Mouse (Mus musculus): ENCODE data around the gene Map4. TPM values are rescaled to one million over a fixed set of nuclear protein-coding genes. Genes with fewer than 3 reads are reported as not detected.
"Not testable (repeated sequence)": the region's sequence is repeated elsewhere in the genome, so short reads cannot be mapped to it uniquely, and the experiment has no call there.

The Map4 gene
- total RNA-seq, 2 experiments from 2014 or later, result 375 to 386 TPM

DNA sequence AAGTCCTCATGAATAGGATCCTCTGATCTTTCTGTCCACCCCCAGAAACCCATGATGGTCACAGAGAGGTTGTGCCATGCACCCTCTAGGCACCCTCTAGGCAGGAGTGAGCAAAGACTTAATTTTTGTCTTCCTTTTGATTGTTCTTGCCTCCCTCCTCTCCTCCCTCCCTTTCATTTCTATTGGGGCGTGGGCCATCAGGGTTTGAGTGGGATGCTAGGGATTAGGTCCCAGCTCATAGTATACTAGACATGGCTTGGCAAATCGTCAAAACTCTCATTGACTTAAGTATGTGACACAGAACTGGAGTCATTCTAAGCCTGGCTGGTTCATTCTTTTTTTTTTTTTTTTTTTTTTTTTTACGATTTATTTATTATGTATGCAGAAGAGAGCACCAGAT is 123.5 kb downstream of the Map4 start:
- no peak for DNase-seq (ENCODE audit: low spot score in 2 of 2)

DNA sequence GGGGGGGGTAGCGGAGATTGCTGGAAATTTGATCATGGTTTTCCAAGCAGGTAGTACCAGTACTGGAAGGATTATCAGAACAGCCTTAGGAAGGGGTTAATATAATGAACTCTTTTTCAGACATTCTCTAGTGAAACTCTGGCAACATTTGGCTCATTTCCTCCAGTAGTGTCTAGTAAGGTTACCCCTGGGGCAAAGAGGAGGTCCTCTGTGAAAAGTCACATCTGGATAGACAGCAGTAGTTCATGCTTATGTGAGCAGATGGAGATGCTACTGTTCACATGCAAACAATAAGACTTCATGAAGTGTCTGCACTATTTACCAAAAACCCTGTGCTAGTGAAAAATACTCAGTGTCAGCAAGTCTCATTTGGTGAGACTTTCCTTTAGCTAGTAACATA is 125.9 kb downstream of the Map4 start:
- DNase-seq (ENCODE audit: low spot score in 2 of 2), result no peak

DNA sequence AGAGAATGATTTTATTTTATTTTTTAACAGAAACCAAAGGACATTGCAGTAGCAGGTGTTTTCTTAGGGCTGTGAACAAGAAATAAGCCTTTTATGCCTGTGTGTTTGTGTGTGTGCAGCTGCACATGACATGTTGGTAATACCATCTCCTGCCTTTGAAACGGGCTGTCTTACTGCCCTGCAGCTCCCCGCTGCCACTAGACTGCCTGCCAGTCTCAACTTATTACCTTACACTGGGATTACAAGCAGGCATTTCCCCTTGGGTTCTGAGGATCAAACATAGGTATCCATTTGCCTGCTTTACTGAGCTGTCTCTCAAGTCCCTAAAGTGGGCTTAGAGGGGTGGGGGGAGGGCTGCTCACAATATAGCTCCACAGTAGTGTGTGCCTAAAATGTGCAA is 129.5 kb downstream of the Map4 start:
- DNase-seq (ENCODE audit: low spot score in 2 of 2), result no peak

DNA sequence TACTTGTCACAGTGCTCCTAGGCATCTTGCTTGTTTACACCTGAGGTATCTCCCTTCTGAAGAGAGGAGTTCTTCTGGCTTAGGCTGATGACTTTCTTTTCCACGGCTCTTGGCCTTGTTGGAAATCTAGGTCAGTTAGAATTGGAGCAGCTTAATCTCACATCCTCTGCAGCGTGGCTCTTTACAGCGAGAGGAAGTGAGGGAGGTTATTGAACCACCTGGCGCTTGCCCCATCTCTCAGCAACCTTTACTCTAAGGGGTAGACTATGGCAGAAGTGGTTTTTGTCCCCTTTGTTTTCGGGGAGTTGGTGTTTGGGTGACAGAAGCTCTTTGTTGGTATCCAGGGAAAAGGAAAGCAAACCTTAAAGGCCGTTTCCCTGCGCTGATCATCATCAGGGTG is 131.1 kb downstream of the Map4 start:
- DNase-seq (ENCODE audit: low spot score in 2 of 2), result no peak

DNA sequence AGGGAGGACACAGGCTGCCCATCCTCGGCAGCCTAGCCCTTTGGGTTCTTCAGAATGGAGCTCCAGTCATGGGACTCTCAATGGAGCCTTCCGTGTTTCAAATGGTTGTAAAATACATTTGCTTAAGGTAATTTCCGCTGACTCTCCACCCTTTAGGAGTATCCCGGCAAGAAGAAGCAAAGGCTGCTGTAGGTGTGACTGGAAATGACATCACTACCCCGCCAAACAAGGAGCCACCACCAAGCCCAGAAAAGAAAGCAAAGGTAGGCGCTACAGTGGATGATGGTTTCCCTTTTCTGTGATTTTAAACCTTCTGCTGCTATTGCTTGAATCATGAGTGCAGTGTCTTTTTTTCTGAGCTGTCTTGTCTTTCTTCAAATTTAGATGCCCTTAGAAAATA is 131.6 kb downstream of the Map4 start:
- DNase-seq (ENCODE audit: low spot score in 2 of 2), result no peak

DNA sequence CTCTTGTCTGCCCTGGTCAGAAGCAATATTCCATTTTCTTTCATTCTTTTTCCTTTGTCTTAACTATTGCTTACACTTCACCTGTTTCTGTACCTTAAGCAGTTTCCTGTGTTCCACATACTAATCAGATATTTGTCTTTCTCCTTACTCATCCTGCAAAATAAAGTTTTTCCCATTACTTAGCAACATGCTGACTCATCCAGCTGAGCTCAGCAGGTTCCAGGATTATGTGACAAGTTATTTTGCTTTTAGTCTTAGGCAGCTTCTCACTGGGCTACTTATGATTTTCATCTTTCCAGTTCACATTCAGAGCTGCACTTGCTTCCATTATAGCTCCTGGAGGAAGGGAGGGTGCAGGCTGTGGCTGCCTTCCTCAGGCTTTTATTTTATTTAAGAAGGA is 133.4 kb downstream of the Map4 start:
- DNase-seq (ENCODE audit: low spot score in 2 of 2), result no peak

DNA sequence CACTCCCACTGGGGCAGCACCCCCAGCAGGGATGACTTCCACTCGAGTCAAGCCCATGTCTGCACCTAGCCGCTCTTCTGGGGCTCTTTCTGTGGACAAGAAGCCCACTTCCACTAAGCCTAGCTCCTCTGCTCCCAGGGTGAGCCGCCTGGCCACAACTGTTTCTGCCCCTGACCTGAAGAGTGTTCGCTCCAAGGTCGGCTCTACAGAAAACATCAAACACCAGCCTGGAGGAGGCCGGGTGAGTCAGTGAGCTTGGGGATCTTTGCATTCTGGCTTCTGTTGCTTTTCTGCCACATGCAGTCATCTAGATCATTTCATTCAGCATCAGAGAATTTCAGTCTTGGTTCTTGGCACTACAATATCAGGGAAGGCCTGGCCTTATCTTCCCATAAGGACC is 137.5 kb downstream of the Map4 start:
- DNase-seq (ENCODE audit: low spot score in 2 of 2), result no peak

DNA sequence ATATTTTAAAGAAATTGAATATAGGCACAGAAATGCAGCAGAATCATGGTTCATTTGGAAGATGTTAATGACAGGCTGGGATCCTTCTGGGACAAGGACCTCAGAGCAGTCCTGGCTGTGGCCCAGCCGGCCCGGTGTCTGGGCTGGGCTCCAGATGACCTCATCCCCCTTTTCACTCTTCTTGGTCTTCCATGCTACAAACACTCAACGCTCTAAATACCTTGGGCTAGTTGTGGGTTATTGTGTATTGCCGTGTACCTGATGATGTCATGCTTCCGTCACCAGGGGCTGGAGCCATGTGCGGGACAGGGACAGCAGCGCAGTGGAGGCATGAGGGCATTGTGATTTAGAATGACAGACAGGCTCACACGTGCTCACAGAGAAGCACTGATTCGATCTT is 139.1 kb downstream of the Map4 start:
- DNase-seq (ENCODE audit: low spot score in 2 of 2), result no peak

DNA sequence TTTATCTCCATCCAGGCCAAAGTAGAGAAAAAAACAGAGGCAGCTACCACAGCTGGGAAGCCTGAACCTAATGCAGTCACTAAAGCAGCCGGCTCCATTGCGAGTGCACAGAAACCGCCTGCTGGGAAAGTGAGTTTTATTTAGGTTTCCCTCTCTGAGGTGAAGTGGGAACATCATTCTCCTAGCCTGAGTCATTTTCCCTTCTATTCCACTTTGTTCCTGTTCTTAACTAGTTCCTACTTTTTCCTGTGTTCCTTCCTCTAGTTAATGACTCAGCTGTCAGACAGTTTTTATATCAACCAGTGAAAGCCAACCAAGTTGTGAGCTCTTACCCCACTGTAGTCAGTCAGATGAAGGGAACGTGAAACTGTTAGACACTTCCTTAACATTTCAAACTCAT is 139.8 kb downstream of the Map4 start:
- no peak for DNase-seq (ENCODE audit: low spot score in 2 of 2)

DNA sequence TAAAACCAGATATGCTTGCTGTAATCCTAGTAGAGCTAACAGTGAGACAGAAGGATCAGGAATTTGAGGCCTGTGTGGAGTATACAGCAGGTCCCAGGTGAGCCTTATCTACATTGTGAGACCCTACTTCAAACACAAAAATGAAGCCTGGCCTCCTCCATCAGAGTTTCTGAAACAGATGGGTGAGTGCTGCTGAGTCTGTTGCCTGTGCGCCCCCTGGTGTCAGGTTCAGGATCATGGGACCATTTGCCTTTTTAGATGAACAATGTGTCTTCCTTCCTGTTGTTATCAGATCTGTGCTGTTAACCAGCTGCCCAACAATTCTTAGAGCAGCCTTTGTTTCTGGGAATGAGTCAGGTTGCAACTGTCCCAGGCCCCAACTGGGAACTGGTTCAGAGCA is 140.6 kb downstream of the Map4 start:
- peak; percentile 88 to 89 for DNase-seq (ENCODE audit: low spot score in 2 of 2)

DNA sequence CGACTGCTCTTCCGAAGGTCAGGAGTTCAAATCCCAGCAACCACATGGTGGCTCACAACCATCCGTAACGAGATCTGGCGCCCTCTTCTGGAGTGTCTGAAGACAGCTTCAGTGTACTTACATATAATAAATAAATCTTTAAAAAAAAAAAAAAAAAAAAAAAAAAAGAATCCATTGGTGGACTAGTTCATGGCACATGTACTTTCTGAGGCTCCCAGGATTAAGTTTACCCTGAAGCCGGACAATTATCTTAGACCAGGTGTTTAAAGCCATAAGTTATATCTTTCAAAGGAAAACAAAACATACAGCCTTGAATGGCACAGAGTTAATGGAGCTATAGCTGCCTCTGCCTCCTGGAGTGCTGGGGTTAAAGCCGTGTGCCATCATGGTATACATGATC is 145.2 kb downstream of the Map4 start:
- not testable (repeated sequence) for DNase-seq (ENCODE audit: low spot score in 2 of 2)

DNA sequence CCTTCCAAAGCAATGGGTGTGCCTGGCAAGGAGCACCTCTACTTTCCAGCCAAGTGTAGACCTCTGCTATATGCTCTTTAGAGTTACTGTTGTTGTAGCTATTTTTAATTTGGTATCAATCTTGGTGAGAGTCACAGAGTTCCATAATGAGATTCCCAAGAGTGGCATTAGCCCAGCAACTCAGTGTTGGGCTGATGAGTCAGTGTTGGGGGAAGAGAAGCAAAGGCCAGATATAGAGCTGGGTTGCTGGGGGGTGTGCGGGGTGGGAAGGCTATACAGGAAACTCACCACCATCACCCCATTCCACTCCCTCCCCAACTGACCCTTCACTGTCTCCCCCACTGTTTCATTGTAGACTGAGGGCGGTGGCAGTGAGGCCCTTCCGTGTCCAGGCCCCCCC is 149.8 kb downstream of the Map4 start:
- DNase-seq (ENCODE audit: low spot score in 2 of 2), result no peak

DNA sequence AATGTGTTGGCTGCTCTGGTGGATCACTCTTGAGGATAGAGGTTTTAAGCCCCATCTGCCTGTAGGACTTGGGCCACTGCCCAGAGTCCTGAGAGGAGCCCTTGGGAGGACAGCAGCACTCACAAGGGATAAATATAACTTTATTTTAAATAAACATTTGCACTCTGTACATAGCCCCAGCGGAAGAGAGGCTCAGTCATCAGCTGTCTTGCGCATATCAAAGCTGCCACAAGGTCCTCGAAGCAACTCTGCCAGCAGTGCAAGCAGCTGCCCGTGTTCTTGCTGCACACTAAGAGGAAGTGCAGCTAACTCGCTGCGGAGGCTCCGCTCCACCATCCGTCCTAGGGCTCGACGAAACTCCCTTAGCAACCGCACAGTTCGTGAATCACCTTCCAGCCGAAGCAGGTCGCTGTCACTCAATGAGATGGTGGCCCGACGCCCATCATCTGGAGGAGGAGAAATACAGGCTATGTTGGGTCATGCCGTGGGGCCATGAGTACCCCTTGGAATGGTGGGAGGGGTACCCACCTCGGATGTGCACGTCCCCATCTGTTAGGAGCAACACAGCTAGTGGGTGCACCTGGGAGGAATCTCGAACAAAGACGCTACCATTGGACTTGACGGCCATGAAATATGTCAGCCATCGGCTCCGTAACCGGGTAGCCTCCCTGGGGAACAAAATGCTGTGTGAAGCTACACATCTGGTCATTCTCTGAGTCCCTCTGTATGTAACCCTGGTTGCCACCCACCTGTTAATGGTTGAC is 153.1 kb downstream of the Map4 start:
- DNase-seq (ENCODE audit: low spot score in 2 of 2), result no peak

DNA sequence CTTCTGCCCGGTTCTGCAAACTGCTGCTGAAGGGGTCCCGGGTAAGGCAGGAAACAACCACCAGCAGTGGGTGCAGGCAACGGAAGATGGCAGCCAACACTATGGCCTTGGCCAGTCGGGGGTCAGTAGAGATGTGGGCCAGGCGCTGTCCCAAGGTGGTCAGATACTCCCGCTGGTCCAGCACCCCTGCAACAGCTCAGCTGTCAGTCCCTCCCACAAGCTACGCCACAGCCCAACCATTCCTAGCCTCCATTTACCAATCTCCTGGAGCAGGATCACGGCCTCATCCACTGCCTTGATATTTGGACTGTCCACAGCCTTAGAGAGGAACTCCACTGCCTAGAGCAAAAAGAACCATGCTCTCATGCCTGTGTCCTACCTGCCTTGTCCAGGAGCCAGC is 154.4 kb downstream of the Map4 start:
- no peak for DNase-seq (ENCODE audit: low spot score in 2 of 2)

DNA sequence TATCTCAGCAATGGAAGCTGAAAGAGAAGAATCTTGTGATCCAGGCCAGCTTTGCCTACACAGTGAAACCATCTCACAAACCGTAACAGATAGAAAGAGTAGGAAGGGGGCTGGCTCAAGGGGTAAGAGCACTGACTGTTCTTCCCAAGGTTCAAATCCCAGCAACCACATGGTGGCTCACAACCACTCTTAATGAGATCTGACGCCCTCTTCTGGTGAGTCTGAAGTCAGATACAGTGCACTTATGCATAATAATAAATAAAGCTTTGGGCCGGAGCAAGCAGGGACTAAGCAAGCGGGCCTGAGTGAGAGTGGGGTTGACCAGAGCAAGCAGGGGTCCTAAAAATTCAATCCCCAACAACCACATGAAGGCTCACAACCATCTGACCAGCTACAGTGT is 162.0 kb downstream of the Map4 start:
- no peak for DNase-seq (ENCODE audit: low spot score in 2 of 2)

DNA sequence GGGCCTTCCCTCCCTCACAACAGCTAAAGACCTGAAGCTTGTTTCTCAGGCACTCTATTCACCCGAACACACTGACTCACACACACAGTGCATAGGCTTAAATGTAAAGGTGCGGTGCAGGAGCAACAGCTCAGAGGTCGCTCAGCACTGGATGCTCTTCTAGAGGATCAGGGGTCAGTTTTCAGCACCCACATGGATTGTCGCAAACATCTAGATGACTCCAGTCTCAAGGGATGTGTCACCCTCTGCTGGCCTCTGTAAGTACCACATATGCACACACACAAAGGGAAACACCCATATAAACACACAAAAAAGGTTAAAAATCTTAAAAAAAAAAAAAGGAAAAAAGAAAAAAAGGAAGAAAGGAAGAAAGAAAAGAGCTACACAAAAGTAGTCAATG is 163.5 kb downstream of the Map4 start:
- no peak for DNase-seq (ENCODE audit: low spot score in 2 of 2)

DNA sequence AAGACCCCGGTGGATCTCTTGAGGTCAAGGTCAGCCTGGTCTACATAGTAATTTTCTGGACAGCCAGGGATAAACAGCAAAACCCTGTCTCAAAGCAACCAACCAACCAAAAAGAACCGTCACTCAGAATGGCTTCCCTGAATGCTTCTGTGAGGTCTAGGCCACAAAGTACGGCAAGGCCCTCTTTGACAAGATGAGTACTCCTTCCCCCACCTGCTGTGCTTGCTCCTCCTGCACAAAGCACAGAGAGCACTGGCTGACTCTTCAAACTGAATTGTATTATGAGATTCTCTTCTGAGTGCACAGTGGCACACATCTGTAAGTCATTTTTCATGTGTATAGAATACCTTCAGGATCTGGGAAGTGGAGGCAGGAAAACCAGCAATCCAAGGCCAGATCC is 166.5 kb downstream of the Map4 start:
- no peak for DNase-seq (ENCODE audit: low spot score in 2 of 2)

DNA sequence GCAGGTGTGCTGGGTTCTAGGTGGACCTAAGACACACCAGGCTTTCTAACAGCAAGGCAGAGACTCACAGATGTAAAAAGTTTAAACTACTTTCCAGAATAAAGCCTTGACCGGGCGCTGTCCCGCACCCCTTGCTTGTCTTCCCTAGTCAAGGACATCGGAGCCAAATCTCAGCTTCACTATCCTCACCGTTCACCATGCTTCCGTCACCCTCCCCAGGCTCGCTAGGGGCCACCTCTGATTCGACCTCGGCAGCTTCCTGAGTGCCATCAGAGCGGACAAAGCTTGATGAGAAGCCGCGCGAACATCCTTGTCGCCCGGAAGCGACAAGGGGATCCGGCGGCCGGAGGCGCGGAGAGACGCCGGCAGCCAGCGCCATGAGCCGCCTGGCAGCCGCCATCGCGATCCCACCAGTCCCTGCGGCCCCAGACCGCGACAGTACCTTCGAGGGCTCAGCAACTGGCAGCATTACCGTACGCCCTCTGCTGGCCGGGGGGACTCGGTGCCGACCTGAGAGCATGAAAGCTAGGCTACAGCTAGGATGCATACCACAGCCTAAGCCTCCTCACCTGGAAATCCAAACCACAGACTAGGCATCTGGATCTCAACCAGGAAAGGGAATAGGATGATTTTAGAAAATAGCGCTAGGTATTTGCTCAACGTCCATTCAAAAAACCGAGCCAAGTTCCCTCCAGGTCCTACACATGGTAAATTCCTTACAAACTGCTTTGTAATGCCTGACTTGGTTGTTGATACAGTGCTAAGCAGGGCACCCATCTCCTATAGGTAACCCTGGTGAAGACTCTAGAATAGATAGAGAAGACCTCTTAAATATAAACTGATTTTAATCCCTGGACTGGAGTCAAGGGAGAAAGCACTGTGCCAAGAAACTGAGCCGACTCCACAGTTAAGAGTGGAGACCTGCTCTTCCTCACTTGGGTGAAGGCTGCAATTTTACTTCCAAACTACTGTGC is 169.7 kb downstream of the Map4 start:
- peak; percentile 96 to 99 for DNase-seq (ENCODE audit: low spot score in 2 of 2)

DNA sequence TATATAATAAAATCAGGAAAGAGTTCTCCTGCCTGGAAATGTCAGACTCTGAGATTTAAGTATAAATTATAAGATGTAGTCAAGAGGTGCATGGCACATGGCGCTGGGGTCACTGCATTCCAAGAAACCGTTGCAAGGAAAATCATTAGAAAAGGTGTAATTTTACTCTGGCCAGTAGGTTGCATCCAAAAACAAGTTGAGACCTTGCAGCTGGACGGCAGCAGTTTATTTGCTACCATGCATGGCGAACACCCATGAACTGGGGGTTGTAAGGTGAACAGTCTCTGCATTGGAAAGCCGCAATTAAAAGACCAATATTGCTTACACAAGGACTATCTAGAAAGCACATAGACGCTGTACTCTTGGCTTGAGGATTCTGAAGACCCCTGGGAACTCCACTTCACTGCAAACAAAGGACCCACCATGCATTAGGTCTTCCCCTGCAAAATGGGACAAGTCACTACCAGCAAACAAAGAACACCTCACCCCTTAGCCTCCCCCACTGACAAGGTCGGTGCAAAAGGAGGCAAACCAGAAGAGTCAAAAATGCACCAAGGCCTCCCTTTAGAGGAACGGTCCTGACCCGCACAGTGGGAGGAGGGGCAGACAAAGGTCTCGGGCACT is 185.2 kb downstream of the Map4 start:
- DNase-seq (ENCODE audit: low spot score in 2 of 2), result no peak

DNA sequence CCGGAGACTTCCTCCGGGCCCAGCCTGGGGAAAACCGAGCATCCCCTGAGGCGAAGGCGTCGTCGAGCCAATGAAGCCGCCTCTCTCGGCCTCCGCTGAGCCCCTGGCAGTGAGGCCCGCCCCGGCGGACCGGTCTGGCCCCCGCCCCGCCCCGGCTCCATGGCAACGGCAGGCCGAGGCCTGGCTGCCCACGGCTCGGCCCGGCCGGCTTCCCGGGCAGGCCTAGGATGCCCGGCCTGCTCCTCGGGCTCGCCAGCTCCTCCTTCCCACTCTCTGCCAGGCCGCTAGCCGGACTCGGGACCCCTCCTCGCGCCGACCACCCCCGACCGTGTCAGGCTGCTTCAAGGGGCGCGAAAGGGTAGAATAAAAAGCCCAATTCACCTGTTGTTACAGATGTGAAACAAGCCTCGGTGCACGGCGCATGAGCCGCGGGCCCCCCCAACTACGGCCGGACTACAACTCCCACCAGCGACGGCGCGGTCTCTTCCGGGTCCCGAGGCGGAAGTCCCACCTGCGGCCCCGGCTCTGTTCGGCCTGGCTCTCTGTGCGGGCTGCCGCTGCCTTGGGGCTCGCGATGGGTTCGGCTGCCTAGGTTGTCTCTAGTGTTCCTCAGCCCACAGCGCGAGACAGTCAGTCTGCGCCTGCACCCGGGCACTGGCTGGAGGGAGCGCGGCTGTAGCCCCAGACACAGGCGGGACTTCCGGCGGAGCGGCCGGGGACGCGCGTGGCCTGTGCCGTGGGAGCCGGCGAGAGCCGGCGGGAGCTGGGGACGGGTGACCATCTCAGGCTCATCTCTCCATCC is 185.9 kb downstream of the Map4 start, which contains the start of gene Smarcc1:
Gene Smarcc1, plus strand, starts transcription at position 732 of the 802 bp plus-strand sequence.
- DNase-seq (ENCODE audit: low spot score in 2 of 2), result peak; percentile 86 to 93

DNA sequence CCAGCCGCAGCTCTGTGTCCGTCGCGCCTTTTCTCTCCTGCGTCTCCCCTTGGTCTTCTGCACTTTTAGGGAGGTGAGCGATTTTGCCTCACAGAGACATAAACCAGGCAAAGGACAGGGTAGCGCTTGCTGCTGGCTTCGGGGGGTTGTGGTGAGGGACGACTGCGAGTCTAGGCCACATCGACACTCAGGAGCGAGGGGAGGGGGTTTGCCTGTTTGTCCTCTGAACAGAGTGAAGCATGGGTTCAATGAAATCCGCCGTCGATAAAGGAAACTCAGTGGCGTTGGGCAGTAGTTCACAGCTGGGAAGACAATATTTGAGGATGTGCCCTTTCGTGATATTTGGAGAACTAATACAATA is 186.5 kb downstream of the Map4 start, which contains the start of gene Dhx30:
Gene Dhx30, minus strand, starts transcription at position 52 of the 361 bp plus-strand sequence.
- DNase-seq (ENCODE audit: low spot score in 2 of 2), result no peak
